ENCODE assay signal across 12 mouse cellular contexts in genomic region chr13:11483142-11483541, GRCm38 (mm10).
DNase-seq lines count a peak whose midpoint lies in the region; ATAC-seq and TF ChIP-seq lines count a peak whose summit lies in the region.
"Had no signal": no experiment of that assay in that cellular context is flagged by ENCODE, and none has a peak within 500 bp of the region (broad histone marks: within the 10 kb centered on the region; RNA-seq: fewer than 3 reads in every experiment).

No protein-coding gene starts in this region.

- H3K9ac ChIP-seq in kidney, postnatal 0 days (ENCODE audit: low read depth, low read length) = no peak overlapping the region
- no peak overlapping the region for H3K9ac ChIP-seq in heart, embryonic 16.5 days (ENCODE audit: low read length)
- no peak overlapping the region for H3K9ac ChIP-seq in forebrain, postnatal 0 days
- H3K9ac ChIP-seq: hindbrain, embryonic 15.5 days; limb, embryonic 15.5 days had no signal

- ATAC-seq in kidney, postnatal 0 days (replicated peaks; ENCODE audit: low FRiP score, low read depth) = no peak
- ATAC-seq in heart, embryonic 16.5 days (replicated peaks; ENCODE audit: extremely low read depth, insufficient read depth, low FRiP score) = peak; percentile 49
- no peak for ATAC-seq in forebrain, postnatal 0 days

- TF ChIP-seq CTCF in kidney, postnatal 0 days (IDR thresholded peaks at IDR 0.05; ENCODE audit: low read depth) = no peak
- no peak for TF ChIP-seq CTCF in forebrain, postnatal 0 days (IDR thresholded peaks at IDR 0.05; ENCODE audit: low read depth)

- H3K9me3 ChIP-seq in kidney, postnatal 0 days (replicated peaks; ENCODE audit: low read length) = no peaks in the 10 kb centered on the region
- H3K9me3 ChIP-seq in heart, embryonic 16.5 days (replicated peaks; ENCODE audit: control insufficient read depth, low read length) = no peaks in the 10 kb centered on the region
- H3K9me3 ChIP-seq in forebrain, postnatal 0 days (ENCODE audit: low read length) = no peaks in the 10 kb centered on the region
- H3K9me3 ChIP-seq: hindbrain, embryonic 15.5 days; limb, embryonic 15.5 days had no signal

- H3K27me3 ChIP-seq in kidney, postnatal 0 days (ENCODE audit: insufficient read depth, low read length) = no peaks in the 10 kb centered on the region
- no peaks in the 10 kb centered on the region for H3K27me3 ChIP-seq in heart, embryonic 16.5 days (ENCODE audit: control insufficient read depth, insufficient read depth, low read length)
- no peaks in the 10 kb centered on the region for H3K27me3 ChIP-seq in forebrain, postnatal 0 days (ENCODE audit: insufficient read depth, low read length)
- H3K27me3 ChIP-seq: hindbrain, embryonic 15.5 days; limb, embryonic 15.5 days had no signal

- no peaks in the 10 kb centered on the region for H3K36me3 ChIP-seq in kidney, postnatal 0 days (ENCODE audit: insufficient read depth, low read length)
- H3K36me3 ChIP-seq in heart, embryonic 16.5 days (ENCODE audit: control insufficient read depth, insufficient read depth) = no peaks in the 10 kb centered on the region
- H3K36me3 ChIP-seq in forebrain, postnatal 0 days (ENCODE audit: insufficient read depth) = no peaks in the 10 kb centered on the region
- H3K36me3 ChIP-seq: hindbrain, embryonic 15.5 days; limb, embryonic 15.5 days had no signal

- no peak overlapping the region for H3K27ac ChIP-seq in kidney, postnatal 0 days
- peak overlapping the region; percentile 61 for H3K27ac ChIP-seq in heart, embryonic 16.5 days (ENCODE audit: low read length)
- no peak overlapping the region for H3K27ac ChIP-seq in forebrain, postnatal 0 days (ENCODE audit: low read depth, low read length)
- H3K27ac ChIP-seq: hindbrain, embryonic 15.5 days; layer of hippocampus, adult 2 months; limb, embryonic 15.5 days had no signal

- H3K4me1 ChIP-seq in kidney, postnatal 0 days (replicated peaks; ENCODE audit: insufficient read depth, low read length) = no peaks in the 10 kb centered on the region
- H3K4me1 ChIP-seq in heart, embryonic 16.5 days (ENCODE audit: control insufficient read depth, insufficient read depth, low read length) = peaks cover 2% of the 10 kb centered on the region; the same call in 1 of the 2 replicates
- H3K4me1 ChIP-seq in forebrain, postnatal 0 days (ENCODE audit: insufficient read depth) = no peaks in the 10 kb centered on the region
- H3K4me1 ChIP-seq: hindbrain, embryonic 15.5 days; limb, embryonic 15.5 days had no signal

- no peak overlapping the region for H3K4me3 ChIP-seq in kidney, postnatal 0 days (replicated peaks; ENCODE audit: low read depth, low read length)
- H3K4me3 ChIP-seq in heart, embryonic 16.5 days (ENCODE audit: low read length) = no peak overlapping the region
- H3K4me3 ChIP-seq in forebrain, postnatal 0 days (ENCODE audit: low read depth, low read length) = no peak overlapping the region
- H3K4me3 ChIP-seq: hindbrain, embryonic 15.5 days; layer of hippocampus, adult 2 months; limb, embryonic 15.5 days; myocyte had no signal

- H3K4me2 ChIP-seq in kidney, postnatal 0 days (ENCODE audit: low read length) = no peak overlapping the region
- no peak overlapping the region for H3K4me2 ChIP-seq in heart, embryonic 16.5 days (ENCODE audit: low read depth, low read length)
- H3K4me2 ChIP-seq in forebrain, postnatal 0 days (ENCODE audit: low read depth) = no peak overlapping the region
- H3K4me2 ChIP-seq: hindbrain, embryonic 15.5 days; limb, embryonic 15.5 days had no signal

- 53% methylated on average over 1 of the region's 1 CpGs for WGBS in kidney, postnatal 0 days
- 42% methylated on average over 1 of the region's 1 CpGs for WGBS in heart, embryonic 16.5 days
- whole genome bisulfite sequencing in forebrain, postnatal 0 days = 55% methylated on average over 1 of the region's 1 CpGs

- peak; percentile 38 for DNase-seq in kidney, postnatal 0 days (ENCODE audit: low spot score)
- DNase-seq in kidney, postnatal 25 days = no peak
- peak; percentile 3 to 38 for DNase-seq in right cerebral cortex, postnatal 36 days (ENCODE audit: low spot score in 2 of 2)
- DNase-seq in right cerebral cortex, postnatal 25 days = no peak
- DNase-seq in forebrain, postnatal 0 days = no peak
- DNase-seq in adrenal gland, postnatal 10 days = no peak
- DNase-seq: cerebellum, postnatal 25 days had no signal

Comparison
In these comparisons a context has a peak if more than half of its experiments do, and no peak if none do; other contexts are left out.
1. DNase-seq: peak in kidney, postnatal 0 days (single experiment) and right cerebral cortex, postnatal 36 days (2 of 2); none in kidney, postnatal 25 days (0 of 2), right cerebral cortex, postnatal 25 days (single experiment), forebrain, postnatal 0 days (single experiment) and adrenal gland, postnatal 10 days (single experiment).